Mouse (Mus musculus) hindbrain, embryonic 15.5 days (tissue): ENCODE results near the gene Psmd12. TPM values are rescaled to one million over a fixed set of nuclear protein-coding genes. Genes with fewer than 3 reads are reported as not detected.

ENCODE experiments used
- ATAC-seq: fragments of 200-750 bp; cut with Nextera tagmentation; 2 replicates; pipeline ENCODE4 v1.8.0; 2017; ENCODE audit warnings: low read depth, moderate number of reproducible peaks, moderate TSS enrichment; ENCODE audit not compliant: low FRiP score
- H3K27ac ChIP-seq: fragments of 300-500 bp; sonication (generic); replicated peaks from 2 replicates; pipeline ENCODE4 v1.5.1; 2015; ENCODE audit warnings: mild to moderate bottlenecking, inconsistent platforms
- H3K27me3 ChIP-seq: fragments of 300-500 bp; sonication (generic); 2 replicates; pipeline ENCODE4 v1.6.1; 2015; ENCODE audit warnings: control low read depth, inconsistent platforms
- H3K36me3 ChIP-seq: fragments of 300-500 bp; sonication (generic); 2 replicates; pipeline ENCODE4 v1.6.1; 2015; ENCODE audit warnings: control low read depth, inconsistent platforms
- H3K4me1 ChIP-seq: fragments of 300-500 bp; sonication (generic); replicated peaks from 2 replicates; pipeline ENCODE4 v1.6.1; 2015; ENCODE audit warnings: control low read depth, inconsistent platforms
- H3K4me2 ChIP-seq: fragments of 300-500 bp; sonication (generic); 2 replicates; pipeline ENCODE4 v1.6.1; 2015; ENCODE audit warnings: moderate library complexity, mild to moderate bottlenecking, inconsistent platforms
- H3K4me3 ChIP-seq: fragments of 300-500 bp; sonication (generic); 2 replicates; pipeline ENCODE4 v1.5.1; 2015; ENCODE audit warnings: mild to moderate bottlenecking, inconsistent platforms
- H3K9ac ChIP-seq: fragments of 300-500 bp; sonication (generic); 2 replicates; pipeline ENCODE4 v1.6.1; 2015; ENCODE audit warnings: inconsistent platforms
- H3K9me3 ChIP-seq: fragments of 300-500 bp; sonication (generic); 2 replicates; pipeline ENCODE4 v1.6.1; 2016; ENCODE audit warnings: control low read depth, inconsistent platforms
- WGBS: fragments of 180-500 bp; shearing (Covaris S2); methylation state at CpG from one replicate; pipeline ENCODE4 v1.1.7; 2015; 5-methylcytosine and 5-hydroxymethylcytosine counted together
- polyA plus RNA-seq: library from polyadenylated mRNA; unstranded; fragments of >200 nt; fragmentation: Nextera tagmentation; extraction: Ambion mirVana; gene quantifications from 2 replicates; pipeline ENCODE4 v1.2.1, GENCODE M21; 2015

Gene Psmd12
- polyA plus RNA-seq, 1 experiment from 2014 or later, result 149 TPM

GRCm38 (mm10) chr11:107548204-107548975 is 69.1 kb downstream of the Psmd12 start:
- WGBS, result 8% methylated on average over 33 of the region's 39 CpGs
- no peaks in the 10 kb centered on the region for H3K9me3 ChIP-seq
- H3K4me3 ChIP-seq, result peak overlapping the region; percentile 94
- H3K4me1 ChIP-seq, result peaks cover 27% of the 10 kb centered on the region
- H3K4me2 ChIP-seq, result peak overlapping the region; percentile 100
- peak overlapping the region; percentile 81 for H3K27ac ChIP-seq
- peak; percentile 40; the same call in 1 of the 2 replicates for ATAC-seq
- peaks cover 11% of the 10 kb centered on the region for H3K36me3 ChIP-seq
- H3K9ac ChIP-seq, result peak overlapping the region; percentile 87
- H3K27me3 ChIP-seq, result no peaks in the 10 kb centered on the region; the same call in 1 of the 2 replicates

Other genes starting within 250 kb of the Psmd12 start
- 38.3 and 39.2 TPM in 2 replicates for gene Pitpnc1, start 8.8 kb upstream of the Psmd12 start, polyA plus RNA-seq
- gene Helz, start 68.4 kb downstream of the Psmd12 start, polyA plus RNA-seq, result 15.4 and 16.8 TPM in 2 replicates
- gene Cacng1, start 237.0 kb downstream of the Psmd12 start, polyA plus RNA-seq, result 0.38 and 0.43 TPM in 2 replicates